Mouse (Mus musculus) neural tube, embryonic 15.5 days (tissue): ENCODE results near the gene Mgam. TPM values are rescaled to one million over a fixed set of nuclear protein-coding genes. Genes with fewer than 3 reads are reported as not detected.
"Not testable (repeated sequence)": the region's sequence is repeated elsewhere in the genome, so short reads cannot be mapped to it uniquely, and the experiment has no call there.

Experiments used
- ATAC-seq: fragments of 200-750 bp; cut with Nextera tagmentation; 2 replicates; pipeline ENCODE4 v1.8.0; 2017; ENCODE audit warnings: mild to moderate bottlenecking, moderate TSS enrichment, moderate library complexity; ENCODE audit not compliant: low FRiP score
- H3K27ac ChIP-seq: fragments of 300-500 bp; sonication (generic); replicated peaks from 2 replicates; pipeline ENCODE4 v1.5.1; 2015; ENCODE audit warnings: mild to moderate bottlenecking, inconsistent platforms
- H3K27me3 ChIP-seq: fragments of 300-500 bp; sonication (generic); replicated peaks from 2 replicates; pipeline ENCODE4 v1.6.1; 2015; ENCODE audit warnings: inconsistent platforms
- H3K36me3 ChIP-seq: fragments of 300-500 bp; sonication (generic); 2 replicates; pipeline ENCODE4 v1.6.1; 2015; ENCODE audit warnings: inconsistent platforms
- H3K4me1 ChIP-seq: fragments of 300-500 bp; sonication (generic); 2 replicates; pipeline ENCODE4 v1.6.1; 2015; ENCODE audit warnings: inconsistent platforms
- H3K4me2 ChIP-seq: fragments of 300-500 bp; sonication (generic); 2 replicates; pipeline ENCODE4 v1.6.1; 2015; ENCODE audit warnings: inconsistent platforms, mild to moderate bottlenecking, moderate library complexity
- H3K4me3 ChIP-seq: fragments of 300-500 bp; sonication (generic); replicated peaks from 2 replicates; pipeline ENCODE4 v1.5.1; 2015; ENCODE audit warnings: mild to moderate bottlenecking, inconsistent platforms
- H3K9ac ChIP-seq: fragments of 300-500 bp; sonication (generic); replicated peaks from 2 replicates; pipeline ENCODE4 v1.6.1; 2015; ENCODE audit warnings: mild to moderate bottlenecking, inconsistent platforms
- H3K9me3 ChIP-seq: fragments of 300-500 bp; sonication (generic); replicated peaks from 2 replicates; pipeline ENCODE4 v1.6.1; 2016; ENCODE audit warnings: inconsistent platforms
- WGBS: fragments of 180-500 bp; shearing (Covaris S2); methylation state at CpG from one replicate; pipeline ENCODE4 v1.1.7; 2015; ENCODE audit warnings: mixed read lengths; 5-methylcytosine and 5-hydroxymethylcytosine counted together
- polyA plus RNA-seq: library from polyadenylated mRNA; unstranded; fragments of >200 nt; fragmentation: Nextera tagmentation; extraction: Ambion mirVana; gene quantifications from 2 replicates; pipeline ENCODE4 v1.2.1, GENCODE M21; 2015

The Mgam gene
- polyA plus RNA-seq, 1 experiment from 2014 or later: 0.20 TPM

- H3K9ac ChIP-seq: no peak overlapping the region
- WGBS: 88% methylated on average over 6 of the region's 6 CpGs
- H3K4me3 ChIP-seq: no peak overlapping the region
- H3K27me3 ChIP-seq: no peaks in the 10 kb centered on the region
- no peak overlapping the region for H3K27ac ChIP-seq
- ATAC-seq: no peak
- no peak overlapping the region for H3K4me2 ChIP-seq
- no peaks in the 10 kb centered on the region for H3K36me3 ChIP-seq
- no peaks in the 10 kb centered on the region for H3K4me1 ChIP-seq
- no peaks in the 10 kb centered on the region for H3K9me3 ChIP-seq
Measured at GRCm38 (mm10) chr6:40635559-40635958, 6.9 kb downstream of the Mgam start.

DNA sequence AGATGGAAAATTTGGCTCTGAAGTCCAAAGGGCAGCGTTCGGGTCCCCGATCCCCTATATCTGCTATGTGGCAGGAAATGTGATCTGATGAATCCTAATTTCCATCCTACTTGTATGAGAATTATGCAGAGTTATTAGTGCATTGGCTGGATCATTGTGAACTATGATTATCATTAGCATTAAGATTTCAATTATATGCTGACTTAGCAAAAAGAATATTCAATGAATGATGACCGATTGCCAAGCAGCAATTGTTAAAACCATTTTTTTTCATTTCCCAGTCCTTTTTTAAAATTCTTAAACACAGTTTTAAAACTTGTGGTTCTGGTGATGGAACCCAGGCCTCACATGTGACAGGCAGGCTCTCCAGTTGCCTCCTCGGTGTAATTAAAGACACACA lies 9.1 kb downstream of the Mgam start:
- WGBS: 96% methylated on average over 5 of the region's 5 CpGs
- Histone ChIP-seq H3K36me3 (no peaks in the 10 kb centered on the region), H3K4me1 (no peaks in the 10 kb centered on the region), H3K27me3 (no peaks in the 10 kb centered on the region), H3K4me2 (no peak overlapping the region), H3K9ac (no peak overlapping the region), H3K4me3 (no peak overlapping the region), H3K9me3 (no peaks in the 10 kb centered on the region), H3K27ac (no peak overlapping the region)
- no peak for ATAC-seq

- Histone ChIP-seq H3K36me3 (no peaks in the 10 kb centered on the region), H3K4me1 (no peaks in the 10 kb centered on the region), H3K27ac (no peak overlapping the region), H3K27me3 (no peaks in the 10 kb centered on the region), H3K4me3 (no peak overlapping the region), H3K9ac (no peak overlapping the region), H3K4me2 (no peak overlapping the region), H3K9me3 (no peaks in the 10 kb centered on the region)
- 87% methylated on average over 8 of the region's 8 CpGs for WGBS
- ATAC-seq: no peak
Measured at GRCm38 (mm10) chr6:40640710-40641538, 12.3 kb downstream of the Mgam start.

DNA sequence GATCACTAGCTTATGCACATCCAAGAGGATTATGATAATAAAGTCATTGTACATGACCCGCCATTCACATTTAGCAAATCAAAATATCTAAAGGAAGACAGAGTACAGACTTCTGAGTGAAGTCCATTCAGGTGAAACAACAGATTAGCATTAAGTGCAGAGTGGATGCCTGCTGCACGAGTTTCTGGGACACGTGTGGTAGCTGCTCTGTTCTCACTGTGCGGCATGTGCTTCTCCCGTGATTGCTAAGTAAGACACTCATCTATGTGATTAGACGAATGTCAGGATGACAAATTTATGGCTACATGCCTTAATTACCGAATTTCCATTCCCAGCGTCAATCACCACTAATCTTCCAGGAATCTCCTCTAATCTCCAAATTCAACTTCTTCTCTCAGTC lies 17.1 kb downstream of the Mgam start:
- ATAC-seq: no peak
- no peak overlapping the region for H3K4me2 ChIP-seq
- H3K9ac ChIP-seq: no peak overlapping the region
- H3K27ac ChIP-seq: no peak overlapping the region
- H3K4me1 ChIP-seq: no peaks in the 10 kb centered on the region
- WGBS: 80% methylated on average over 8 of the region's 8 CpGs
- H3K36me3 ChIP-seq: no peaks in the 10 kb centered on the region
- H3K27me3 ChIP-seq: no peaks in the 10 kb centered on the region
- H3K4me3 ChIP-seq: no peak overlapping the region
- H3K9me3 ChIP-seq: no peaks in the 10 kb centered on the region

- Histone ChIP-seq H3K4me2 (no peak overlapping the region), H3K9ac (no peak overlapping the region), H3K27me3 (no peaks in the 10 kb centered on the region), H3K27ac (no peak overlapping the region), H3K9me3 (no peaks in the 10 kb centered on the region), H3K36me3 (no peaks in the 10 kb centered on the region), H3K4me3 (no peak overlapping the region), H3K4me1 (no peaks in the 10 kb centered on the region)
- ATAC-seq: no peak
- 98% methylated on average over 1 of the region's 1 CpGs for WGBS
Measured at GRCm38 (mm10) chr6:40650953-40651352, 22.3 kb downstream of the Mgam start.

GRCm38 (mm10) chr6:40660930-40661329 lies 32.3 kb downstream of the Mgam start:
- Histone ChIP-seq H3K4me1 (no peaks in the 10 kb centered on the region), H3K4me3 (no peak overlapping the region), H3K9ac (no peak overlapping the region), H3K36me3 (no peaks in the 10 kb centered on the region), H3K27me3 (no peaks in the 10 kb centered on the region), H3K9me3 (no peaks in the 10 kb centered on the region), H3K4me2 (no peak overlapping the region), H3K27ac (no peak overlapping the region)
- ATAC-seq: no peak
- 24% methylated on average over 2 of the region's 2 CpGs for WGBS

DNA sequence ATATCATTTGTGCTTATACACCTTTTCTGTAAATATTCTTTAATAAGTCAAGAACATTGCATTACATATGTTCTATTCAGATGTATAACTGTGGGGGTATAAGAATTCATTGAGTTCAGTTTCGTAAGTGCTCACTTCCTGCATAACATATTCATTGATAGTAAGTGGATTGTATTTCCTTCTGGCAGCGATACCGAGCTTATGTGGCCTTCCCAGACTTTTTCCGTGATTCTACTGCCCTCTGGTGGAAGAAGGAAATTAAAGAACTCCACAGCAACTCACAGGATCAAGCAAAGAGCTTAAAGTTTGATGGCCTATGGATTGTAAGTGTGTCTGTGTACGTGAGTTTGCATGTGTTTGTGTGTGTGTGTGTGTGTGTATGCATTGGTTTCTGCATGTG lies 60.5 kb downstream of the Mgam start:
- WGBS: 8% methylated on average over 5 of the region's 5 CpGs
- Histone ChIP-seq H3K9ac (no peak overlapping the region), H3K4me1 (no peaks in the 10 kb centered on the region), H3K27me3 (no peaks in the 10 kb centered on the region), H3K4me2 (no peak overlapping the region), H3K4me3 (no peak overlapping the region), H3K27ac (no peak overlapping the region), H3K9me3 (no peaks in the 10 kb centered on the region), H3K36me3 (no peaks in the 10 kb centered on the region)
- peak; percentile 82; the same call in 1 of the 2 replicates for ATAC-seq

- ATAC-seq, H3K4me1 ChIP-seq, H3K27ac ChIP-seq, H3K4me2 ChIP-seq, H3K9ac ChIP-seq, H3K9me3 ChIP-seq, H3K4me3 ChIP-seq, H3K36me3 ChIP-seq, H3K27me3 ChIP-seq: not testable (repeated sequence)
- WGBS: 48% methylated on average over 4 of the region's 4 CpGs
Measured at GRCm38 (mm10) chr6:40692007-40692406, 63.4 kb downstream of the Mgam start.

DNA sequence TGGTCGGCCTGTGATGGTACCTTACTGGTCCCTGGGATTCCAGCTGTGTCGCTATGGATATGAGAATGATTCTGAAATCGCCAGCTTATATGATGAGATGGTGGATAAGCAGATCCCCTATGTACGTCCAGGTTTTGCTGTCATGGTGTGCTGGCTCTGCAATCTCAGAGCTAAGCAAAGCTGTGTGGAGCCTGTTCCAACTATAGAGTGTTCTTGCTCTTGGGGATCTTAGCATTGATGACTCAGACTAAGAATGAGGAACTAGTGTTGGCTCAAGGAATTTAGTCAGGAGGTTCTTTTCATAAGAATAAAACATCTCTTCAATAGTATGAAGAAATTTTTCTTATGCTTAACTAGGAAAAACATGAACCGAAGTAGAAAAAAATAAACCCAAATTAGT lies 84.9 kb downstream of the Mgam start:
- not testable (repeated sequence) for H3K9ac ChIP-seq, H3K9me3 ChIP-seq, H3K27ac ChIP-seq, H3K4me3 ChIP-seq, H3K4me1 ChIP-seq, H3K4me2 ChIP-seq, H3K27me3 ChIP-seq, H3K36me3 ChIP-seq, ATAC-seq
- 90% methylated on average over 5 of the region's 5 CpGs for WGBS

GRCm38 (mm10) chr6:40715705-40716104 lies 87.1 kb downstream of the Mgam start:
- Histone ChIP-seq H3K36me3 (no peaks in the 10 kb centered on the region), H3K4me1 (no peaks in the 10 kb centered on the region), H3K27me3 (no peaks in the 10 kb centered on the region), H3K27ac (no peak overlapping the region), H3K4me3 (no peak overlapping the region), H3K9me3 (no peaks in the 10 kb centered on the region), H3K4me2 (no peak overlapping the region), H3K9ac (no peak overlapping the region)
- ATAC-seq: no peak
- 88% methylated on average over 1 of the region's 1 CpGs for WGBS

- H3K9ac ChIP-seq, H3K9me3 ChIP-seq, H3K27ac ChIP-seq, ATAC-seq, H3K4me3 ChIP-seq, H3K4me1 ChIP-seq, H3K27me3 ChIP-seq, H3K36me3 ChIP-seq, H3K4me2 ChIP-seq: not testable (repeated sequence)
- 87% methylated on average over 4 of the region's 4 CpGs for WGBS
Measured at GRCm38 (mm10) chr6:40728506-40728905, 99.9 kb downstream of the Mgam start.

DNA sequence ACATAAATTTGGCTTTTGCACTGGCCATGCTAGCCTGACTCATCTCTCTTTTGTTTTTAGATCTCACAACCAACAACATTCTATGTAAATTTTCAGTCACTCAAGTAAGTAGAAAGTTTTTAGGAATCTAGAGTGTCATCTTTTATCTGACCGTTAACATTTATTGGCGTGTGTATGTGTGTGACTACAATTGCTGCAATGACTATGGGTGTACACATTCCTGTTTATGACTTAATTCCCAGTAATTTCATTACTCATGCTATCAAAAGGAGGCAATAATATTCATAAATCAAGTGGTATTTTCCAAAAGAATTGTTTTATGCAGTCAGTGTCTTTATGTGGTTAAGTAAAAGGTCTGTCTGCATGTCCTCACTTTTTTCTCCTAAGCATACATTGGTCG lies 110.9 kb downstream of the Mgam start:
- H3K4me3 ChIP-seq: no peak overlapping the region
- ATAC-seq: no peak
- no peak overlapping the region for H3K4me2 ChIP-seq
- H3K4me1 ChIP-seq: no peaks in the 10 kb centered on the region
- no peaks in the 10 kb centered on the region for H3K36me3 ChIP-seq
- no peak overlapping the region for H3K27ac ChIP-seq
- no peak overlapping the region for H3K9ac ChIP-seq
- 88% methylated on average over 3 of the region's 3 CpGs for WGBS
- no peaks in the 10 kb centered on the region for H3K27me3 ChIP-seq
- no peaks in the 10 kb centered on the region for H3K9me3 ChIP-seq
